Mouse (Mus musculus): Measurements from ENCODE around the gene Gm13283.
"Not testable (repeated sequence)": the region's sequence is repeated elsewhere in the genome, so short reads cannot be mapped to it uniquely, and the experiment has no call there.

Gene Gm13283

DNA sequence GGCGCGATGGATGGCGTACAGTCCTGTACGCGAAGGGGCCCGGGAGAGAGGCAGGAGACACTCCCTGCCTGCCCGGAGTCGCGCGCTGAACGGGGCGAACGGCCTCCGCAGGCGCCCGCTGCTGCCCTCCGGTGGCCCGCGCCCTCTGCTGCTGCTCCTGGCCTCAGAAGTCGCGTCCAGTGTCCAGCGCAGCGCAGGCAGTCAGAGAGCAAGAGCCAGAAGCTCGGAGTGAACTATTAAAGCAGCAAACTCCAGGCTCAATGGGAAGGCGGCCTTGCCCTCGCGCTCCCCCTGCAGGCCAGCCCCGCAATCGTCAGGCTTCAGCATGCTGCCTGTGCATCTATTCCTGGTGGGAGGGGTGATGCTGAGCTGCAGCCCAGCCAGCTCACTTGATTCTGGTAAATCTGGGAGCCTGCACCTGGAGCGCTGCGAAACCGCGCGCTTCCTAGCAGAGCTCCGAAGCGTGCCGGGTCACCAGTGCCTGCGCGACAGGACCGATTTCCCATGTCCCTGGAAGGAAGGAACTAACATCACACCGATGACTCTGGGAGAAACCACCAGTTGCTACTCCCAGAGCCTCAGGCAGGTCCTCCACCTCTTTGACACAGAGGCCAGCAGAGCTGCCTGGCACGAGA lies 3.6 kb downstream of the Gm13283 start:
- DNase-seq (ENCODE audit: low read depth) = peak; percentile 78

DNA sequence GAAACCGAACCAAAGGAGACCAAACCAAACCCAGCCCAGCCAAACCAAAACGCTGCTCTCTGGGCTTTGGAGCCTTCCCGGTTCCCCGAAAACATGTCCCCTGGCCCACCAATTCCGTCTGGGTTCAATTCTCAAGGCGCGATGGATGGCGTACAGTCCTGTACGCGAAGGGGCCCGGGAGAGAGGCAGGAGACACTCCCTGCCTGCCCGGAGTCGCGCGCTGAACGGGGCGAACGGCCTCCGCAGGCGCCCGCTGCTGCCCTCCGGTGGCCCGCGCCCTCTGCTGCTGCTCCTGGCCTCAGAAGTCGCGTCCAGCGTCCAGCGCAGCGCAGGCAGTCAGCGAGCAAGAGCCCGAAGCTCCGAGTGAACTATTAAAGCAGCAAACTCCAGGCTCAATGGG lies 13.6 kb downstream of the Gm13283 start, which contains the start of gene Gm13290:
TSS of gene Gm13290 (plus strand) at position 301 of the 400 bp plus-strand sequence.
- not testable (repeated sequence) for DNase-seq (ENCODE audit: low read depth)

DNA sequence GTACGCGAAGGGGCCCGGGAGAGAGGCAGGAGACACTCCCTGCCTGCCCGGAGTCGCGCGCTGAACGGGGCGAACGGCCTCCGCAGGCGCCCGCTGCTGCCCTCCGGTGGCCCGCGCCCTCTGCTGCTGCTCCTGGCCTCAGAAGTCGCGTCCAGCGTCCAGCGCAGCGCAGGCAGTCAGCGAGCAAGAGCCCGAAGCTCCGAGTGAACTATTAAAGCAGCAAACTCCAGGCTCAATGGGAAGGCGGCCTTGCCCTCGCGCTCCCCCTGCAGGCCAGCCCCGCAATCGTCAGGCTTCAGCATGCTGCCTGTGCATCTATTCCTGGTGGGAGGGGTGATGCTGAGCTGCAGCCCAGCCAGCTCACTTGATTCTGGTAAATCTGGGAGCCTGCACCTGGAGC lies 16.7 kb downstream of the Gm13283 start, which contains the start of gene Gm13289:
TSS of gene Gm13289 (plus strand) at position 301 of the 400 bp plus-strand sequence.
- not testable (repeated sequence) for DNase-seq (ENCODE audit: low read depth)

DNA sequence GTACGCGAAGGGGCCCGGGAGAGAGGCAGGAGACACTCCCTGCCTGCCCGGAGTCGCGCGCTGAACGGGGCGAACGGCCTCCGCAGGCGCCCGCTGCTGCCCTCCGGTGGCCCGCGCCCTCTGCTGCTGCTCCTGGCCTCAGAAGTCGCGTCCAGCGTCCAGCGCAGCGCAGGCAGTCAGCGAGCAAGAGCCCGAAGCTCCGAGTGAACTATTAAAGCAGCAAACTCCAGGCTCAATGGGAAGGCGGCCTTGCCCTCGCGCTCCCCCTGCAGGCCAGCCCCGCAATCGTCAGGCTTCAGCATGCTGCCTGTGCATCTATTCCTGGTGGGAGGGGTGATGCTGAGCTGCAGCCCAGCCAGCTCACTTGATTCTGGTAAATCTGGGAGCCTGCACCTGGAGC lies 19.6 kb downstream of the Gm13283 start, which contains the start of gene Gm13272:
TSS of gene Gm13272 (plus strand) at position 301 of the 400 bp plus-strand sequence.
- not testable (repeated sequence) for DNase-seq (ENCODE audit: low read depth)

DNA sequence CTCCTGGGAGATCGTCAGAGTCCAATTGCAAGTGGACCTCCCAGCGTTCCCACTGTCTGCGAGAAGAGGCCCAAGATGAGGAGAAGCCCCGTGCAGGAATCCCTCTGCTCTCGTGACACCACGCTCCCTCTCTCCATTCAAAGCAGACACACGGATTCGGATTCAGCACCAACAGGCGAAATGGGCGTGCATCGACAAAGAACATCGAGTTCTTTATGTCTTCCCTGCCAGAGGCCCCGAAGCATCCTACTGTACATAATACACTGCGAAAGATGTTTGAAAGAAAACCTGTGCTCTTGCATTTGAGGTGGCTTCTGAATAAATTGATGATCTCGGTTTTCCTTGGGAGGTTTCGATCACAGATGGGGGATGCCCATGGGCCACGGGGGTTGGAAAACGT lies 20.4 kb downstream of the Gm13283 start:
- not testable (repeated sequence) for DNase-seq (ENCODE audit: low read depth)

DNA sequence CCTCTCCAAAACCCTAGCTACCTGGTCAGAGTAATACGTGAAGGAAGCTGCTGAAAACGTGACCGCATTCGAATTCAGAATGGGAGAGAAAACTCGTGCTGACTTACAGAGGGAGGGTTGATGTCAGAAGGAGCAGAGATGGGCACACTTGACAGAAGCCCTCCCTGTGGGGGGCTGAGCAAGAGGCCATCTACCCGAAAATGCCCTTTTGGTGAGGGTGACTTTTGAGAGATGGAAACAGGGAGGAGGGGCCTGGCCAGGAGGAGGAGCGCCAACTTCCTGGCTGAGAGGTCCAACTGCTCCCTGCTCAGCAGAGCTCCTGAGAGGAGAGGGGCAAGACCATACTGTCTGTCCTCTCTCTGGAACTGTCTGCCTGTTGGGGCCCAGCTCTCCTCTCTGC lies 21.9 kb downstream of the Gm13283 start, which contains the start of gene Ifnz:
TSS of gene Ifnz (plus strand) at position 301 of the 400 bp plus-strand sequence.
- DNase-seq (ENCODE audit: low read depth) = not testable (repeated sequence)

DNA sequence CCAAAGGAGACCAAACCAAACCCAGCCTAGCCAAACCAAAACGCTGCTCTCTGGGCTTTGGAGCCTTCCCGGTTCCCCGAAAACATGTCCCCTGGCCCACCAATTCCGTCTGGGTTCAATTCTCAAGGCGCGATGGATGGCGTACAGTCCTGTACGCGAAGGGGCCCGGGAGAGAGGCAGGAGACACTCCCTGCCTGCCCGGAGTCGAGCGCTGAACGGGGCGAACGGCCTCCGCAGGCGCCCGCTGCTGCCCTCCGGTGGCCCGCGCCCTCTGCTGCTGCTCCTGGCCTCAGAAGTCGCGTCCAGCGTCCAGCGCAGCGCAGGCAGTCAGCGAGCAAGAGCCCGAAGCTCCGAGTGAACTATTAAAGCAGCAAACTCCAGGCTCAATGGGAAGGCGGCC lies 22.4 kb downstream of the Gm13283 start:
- DNase-seq (ENCODE audit: low read depth) = not testable (repeated sequence)

DNA sequence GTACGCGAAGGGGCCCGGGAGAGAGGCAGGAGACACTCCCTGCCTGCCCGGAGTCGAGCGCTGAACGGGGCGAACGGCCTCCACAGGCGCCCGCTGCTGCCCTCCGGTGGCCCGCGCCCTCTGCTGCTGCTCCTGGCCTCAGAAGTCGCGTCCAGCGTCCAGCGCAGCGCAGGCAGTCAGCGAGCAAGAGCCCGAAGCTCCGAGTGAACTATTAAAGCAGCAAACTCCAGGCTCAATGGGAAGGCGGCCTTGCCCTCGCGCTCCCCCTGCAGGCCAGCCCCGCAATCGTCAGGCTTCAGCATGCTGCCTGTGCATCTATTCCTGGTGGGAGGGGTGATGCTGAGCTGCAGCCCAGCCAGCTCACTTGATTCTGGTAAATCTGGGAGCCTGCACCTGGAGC lies 25.5 kb downstream of the Gm13283 start, which contains the start of gene Gm13276:
TSS of gene Gm13276 (plus strand) at position 301 of the 400 bp plus-strand sequence.
- DNase-seq (ENCODE audit: low read depth) = not testable (repeated sequence)

DNA sequence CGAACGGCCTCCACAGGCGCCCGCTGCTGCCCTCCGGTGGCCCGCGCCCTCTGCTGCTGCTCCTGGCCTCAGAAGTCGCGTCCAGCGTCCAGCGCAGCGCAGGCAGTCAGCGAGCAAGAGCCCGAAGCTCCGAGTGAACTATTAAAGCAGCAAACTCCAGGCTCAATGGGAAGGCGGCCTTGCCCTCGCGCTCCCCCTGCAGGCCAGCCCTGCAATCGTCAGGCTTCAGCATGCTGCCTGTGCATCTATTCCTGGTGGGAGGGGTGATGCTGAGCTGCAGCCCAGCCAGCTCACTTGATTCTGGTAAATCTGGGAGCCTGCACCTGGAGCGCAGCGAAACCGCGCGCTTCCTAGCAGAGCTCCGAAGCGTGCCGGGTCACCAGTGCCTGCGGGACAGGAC lies 28.5 kb downstream of the Gm13283 start, which contains the start of gene Gm13277:
TSS of gene Gm13277 (plus strand) at position 231 of the 400 bp plus-strand sequence.
- DNase-seq (ENCODE audit: low read depth) = not testable (repeated sequence)

DNA sequence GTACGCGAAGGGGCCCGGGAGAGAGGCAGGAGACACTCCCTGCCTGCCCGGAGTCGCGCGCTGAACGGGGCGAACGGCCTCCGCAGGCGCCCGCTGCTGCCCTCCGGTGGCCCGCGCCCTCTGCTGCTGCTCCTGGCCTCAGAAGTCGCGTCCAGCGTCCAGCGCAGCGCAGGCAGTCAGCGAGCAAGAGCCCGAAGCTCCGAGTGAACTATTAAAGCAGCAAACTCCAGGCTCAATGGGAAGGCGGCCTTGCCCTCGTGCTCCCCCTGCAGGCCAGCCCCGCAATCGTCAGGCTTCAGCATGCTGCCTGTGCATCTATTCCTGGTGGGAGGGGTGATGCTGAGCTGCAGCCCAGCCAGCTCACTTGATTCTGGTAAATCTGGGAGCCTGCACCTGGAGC lies 31.3 kb downstream of the Gm13283 start, which contains the start of gene Gm13278:
TSS of gene Gm13278 (plus strand) at position 301 of the 400 bp plus-strand sequence.
- not testable (repeated sequence) for DNase-seq (ENCODE audit: low read depth)

DNA sequence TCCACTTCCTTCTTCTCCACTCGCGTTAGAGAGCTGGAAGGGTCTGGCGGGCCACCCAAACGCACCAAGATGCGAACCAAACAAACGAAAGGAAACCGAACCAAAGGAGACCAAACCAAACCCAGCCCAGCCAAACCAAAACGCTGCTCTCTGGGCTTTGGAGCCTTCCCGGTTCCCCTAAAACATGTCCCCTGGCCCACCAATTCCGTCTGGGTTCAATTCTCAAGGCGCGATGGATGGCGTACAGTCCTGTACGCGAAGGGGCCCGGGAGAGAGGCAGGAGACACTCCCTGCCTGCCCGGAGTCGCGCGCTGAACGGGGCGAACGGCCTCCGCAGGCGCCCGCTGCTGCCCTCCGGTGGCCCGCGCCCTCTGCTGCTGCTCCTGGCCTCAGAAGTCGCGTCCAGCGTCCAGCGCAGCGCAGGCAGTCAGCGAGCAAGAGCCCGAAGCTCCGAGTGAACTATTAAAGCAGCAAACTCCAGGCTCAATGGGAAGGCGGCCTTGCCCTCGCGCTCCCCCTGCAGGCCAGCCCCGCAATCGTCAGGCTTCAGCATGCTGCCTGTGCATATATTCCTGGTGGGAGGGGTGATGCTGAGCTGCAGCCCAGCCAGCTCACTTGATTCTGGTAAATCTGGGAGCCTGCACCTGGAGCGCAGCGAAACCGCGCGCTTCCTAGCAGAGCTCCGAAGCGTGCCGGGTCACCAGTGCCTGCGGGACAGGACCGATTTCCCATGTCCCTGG lies 34.2 kb downstream of the Gm13283 start, which contains the start of gene Gm13275:
TSS of gene Gm13275 (plus strand) at position 552 of the 740 bp plus-strand sequence.
- not testable (repeated sequence) for DNase-seq (ENCODE audit: low read depth)

DNA sequence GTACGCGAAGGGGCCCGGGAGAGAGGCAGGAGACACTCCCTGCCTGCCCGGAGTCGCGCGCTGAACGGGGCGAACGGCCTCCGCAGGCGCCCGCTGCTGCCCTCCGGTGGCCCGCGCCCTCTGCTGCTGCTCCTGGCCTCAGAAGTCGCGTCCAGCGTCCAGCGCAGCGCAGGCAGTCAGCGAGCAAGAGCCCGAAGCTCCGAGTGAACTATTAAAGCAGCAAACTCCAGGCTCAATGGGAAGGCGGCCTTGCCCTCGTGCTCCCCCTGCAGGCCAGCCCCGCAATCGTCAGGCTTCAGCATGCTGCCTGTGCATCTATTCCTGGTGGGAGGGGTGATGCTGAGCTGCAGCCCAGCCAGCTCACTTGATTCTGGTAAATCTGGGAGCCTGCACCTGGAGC lies 37.2 kb downstream of the Gm13283 start, which contains the start of gene Gm13279:
TSS of gene Gm13279 (plus strand) at position 301 of the 400 bp plus-strand sequence.
- not testable (repeated sequence) for DNase-seq (ENCODE audit: low read depth)

DNA sequence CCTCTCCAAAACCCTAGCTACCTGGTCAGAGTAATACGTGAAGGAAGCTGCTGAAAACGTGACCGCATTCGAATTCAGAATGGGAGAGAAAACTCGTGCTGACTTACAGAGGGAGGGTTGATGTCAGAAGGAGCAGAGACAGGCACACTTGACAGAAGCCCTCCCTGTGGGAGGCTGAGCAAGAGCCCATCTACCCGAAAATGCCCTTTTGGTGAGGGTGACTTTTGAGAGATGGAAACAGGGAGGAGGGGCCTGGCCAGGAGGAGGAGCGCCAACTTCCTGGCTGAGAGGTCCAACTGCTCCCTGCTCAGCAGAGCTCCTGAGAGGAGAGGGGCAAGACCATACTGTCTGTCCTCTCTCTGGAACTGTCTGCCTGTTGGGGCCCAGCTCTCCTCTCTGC lies 39.4 kb downstream of the Gm13283 start, which contains the start of gene Gm13285:
TSS of gene Gm13285 (plus strand) at position 301 of the 400 bp plus-strand sequence.
- not testable (repeated sequence) for DNase-seq (ENCODE audit: low read depth)

DNA sequence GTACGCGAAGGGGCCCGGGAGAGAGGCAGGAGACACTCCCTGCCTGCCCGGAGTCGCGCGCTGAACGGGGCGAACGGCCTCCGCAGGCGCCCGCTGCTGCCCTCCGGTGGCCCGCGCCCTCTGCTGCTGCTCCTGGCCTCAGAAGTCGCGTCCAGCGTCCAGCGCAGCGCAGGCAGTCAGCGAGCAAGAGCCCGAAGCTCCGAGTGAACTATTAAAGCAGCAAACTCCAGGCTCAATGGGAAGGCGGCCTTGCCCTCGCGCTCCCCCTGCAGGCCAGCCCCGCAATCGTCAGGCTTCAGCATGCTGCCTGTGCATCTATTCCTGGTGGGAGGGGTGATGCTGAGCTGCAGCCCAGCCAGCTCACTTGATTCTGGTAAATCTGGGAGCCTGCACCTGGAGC lies 43.0 kb downstream of the Gm13283 start, which contains the start of gene Gm13287:
TSS of gene Gm13287 (plus strand) at position 301 of the 400 bp plus-strand sequence.
- DNase-seq (ENCODE audit: low read depth) = not testable (repeated sequence)

DNA sequence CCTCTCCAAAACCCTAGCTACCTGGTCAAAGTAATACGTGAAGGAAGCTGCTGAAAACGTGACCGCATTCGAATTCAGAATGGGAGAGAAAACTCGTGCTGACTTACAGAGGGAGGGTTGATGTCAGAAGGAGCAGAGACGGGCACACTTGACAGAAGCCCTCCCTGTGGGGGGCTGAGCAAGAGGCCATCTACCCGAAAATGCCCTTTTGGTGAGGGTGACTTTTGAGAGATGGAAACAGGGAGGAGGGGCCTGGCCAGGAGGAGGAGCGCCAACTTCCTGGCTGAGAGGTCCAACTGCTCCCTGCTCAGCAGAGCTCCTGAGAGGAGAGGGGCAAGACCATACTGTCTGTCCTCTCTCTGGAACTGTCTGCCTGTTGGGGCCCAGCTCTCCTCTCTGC lies 45.3 kb downstream of the Gm13283 start, which contains the start of gene Gm13288:
TSS of gene Gm13288 (plus strand) at position 301 of the 400 bp plus-strand sequence.
- not testable (repeated sequence) for DNase-seq (ENCODE audit: low read depth)

DNA sequence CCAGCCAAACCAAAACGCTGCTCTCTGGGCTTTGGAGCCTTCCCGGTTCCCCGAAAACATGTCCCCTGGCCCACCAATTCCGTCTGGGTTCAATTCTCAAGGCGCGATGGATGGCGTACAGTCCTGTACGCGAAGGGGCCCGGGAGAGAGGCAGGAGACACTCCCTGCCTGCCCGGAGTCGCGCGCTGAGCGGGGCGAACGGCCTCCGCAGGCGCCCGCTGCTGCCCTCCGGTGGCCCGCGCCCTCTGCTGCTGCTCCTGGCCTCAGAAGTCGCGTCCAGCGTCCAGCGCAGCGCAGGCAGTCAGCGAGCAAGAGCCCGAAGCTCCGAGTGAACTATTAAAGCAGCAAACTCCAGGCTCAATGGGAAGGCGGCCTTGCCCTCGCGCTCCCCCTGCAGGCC lies 45.8 kb downstream of the Gm13283 start:
- DNase-seq (ENCODE audit: low read depth) = not testable (repeated sequence)

All from naive thymus-derived CD4-positive, alpha-beta T cell, adult 2 months (primary cell).